Mouse (Mus musculus) E14TG2a.4 (cell line): ENCODE measurements around the gene Alkal2.

ENCODE experiments used
- CTCF ChIP-seq: conservative IDR thresholded peaks from 2 replicates; pipeline ENCODE4 v1.5.1; 2014; ENCODE audit warnings: low read length
- NANOG ChIP-seq: IDR thresholded peaks from 2 replicates; pipeline ENCODE4 v1.6.1; 2014; ENCODE audit warnings: borderline replicate concordance, low read length, mixed read lengths
- POU5F1 ChIP-seq: IDR thresholded peaks from 2 replicates; pipeline ENCODE4 v1.6.1; 2014; ENCODE audit warnings: low read length, borderline replicate concordance

- no peak for TF ChIP-seq CTCF
- TF ChIP-seq NANOG = no peak
- TF ChIP-seq POU5F1 = no peak
These were observed 19.8 kb upstream of the Alkal2 start for GRCm38 (mm10) chr12:30864347-30864746.
